Mouse (Mus musculus) mouse embryonic stem cell (cell line): ENCODE results near the gene Il10ra.

Experiments used
- in situ Hi-C, 2 experiments: fragments of 300-500 bp; cut with MboI; formaldehyde crosslinking; loops; 1 replicate in 1 of 2; 3 replicates in 1 of 2; pipeline ENCODE4 v1.14.3; 2019 to 2020; ENCODE audit warnings: low sequenced_read_pairs in 2 of 2, low pct_unique_long_range_greater_than_20kb in 1 of 2, mixed read lengths in 1 of 2; ENCODE audit not compliant: unreplicated experiment in 1 of 2

Il10ra gene

DNA sequence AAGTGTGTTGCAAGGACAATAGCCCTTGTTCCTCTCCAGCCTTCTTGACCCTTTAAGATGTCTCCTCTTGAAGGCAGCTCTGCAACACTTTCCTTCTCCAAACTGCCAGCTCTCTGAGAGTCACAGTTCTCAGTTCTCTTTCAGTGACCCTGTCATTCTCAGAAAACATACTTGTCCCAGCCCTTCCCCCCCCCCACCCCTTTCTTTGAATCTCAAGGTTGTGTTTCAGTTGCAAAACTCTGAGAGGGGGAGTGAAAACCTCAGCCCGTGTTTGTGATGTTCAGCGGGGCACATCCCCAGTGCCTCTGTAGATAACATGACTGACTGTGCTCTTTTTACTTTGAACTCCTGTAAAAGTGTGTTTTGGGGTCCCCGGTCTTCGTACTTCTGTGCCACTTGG lies 870 bp downstream of the Il10ra start:
- in situ Hi-C loops: no loop called here

DNA sequence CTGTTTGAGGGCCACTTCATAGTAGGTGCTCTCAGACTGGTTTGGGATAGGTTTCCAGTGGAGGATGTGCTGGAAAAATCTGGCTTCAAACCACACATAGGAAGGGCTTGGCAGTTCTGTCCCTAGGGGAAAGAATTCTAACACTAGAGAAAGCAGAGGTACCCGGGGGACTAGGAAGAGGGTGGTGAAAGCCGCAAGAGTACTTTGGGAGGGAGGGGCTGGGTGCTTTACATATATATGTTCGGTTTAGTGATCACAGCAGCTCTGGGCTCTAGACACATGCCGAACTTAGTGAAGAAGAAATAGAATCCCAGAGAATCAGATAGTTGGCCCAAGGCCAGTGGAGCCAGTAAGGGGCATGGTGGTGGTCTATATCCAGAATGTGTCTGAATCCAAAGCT lies 1.9 kb downstream of the Il10ra start:
- in situ Hi-C loops: no loop called here

DNA sequence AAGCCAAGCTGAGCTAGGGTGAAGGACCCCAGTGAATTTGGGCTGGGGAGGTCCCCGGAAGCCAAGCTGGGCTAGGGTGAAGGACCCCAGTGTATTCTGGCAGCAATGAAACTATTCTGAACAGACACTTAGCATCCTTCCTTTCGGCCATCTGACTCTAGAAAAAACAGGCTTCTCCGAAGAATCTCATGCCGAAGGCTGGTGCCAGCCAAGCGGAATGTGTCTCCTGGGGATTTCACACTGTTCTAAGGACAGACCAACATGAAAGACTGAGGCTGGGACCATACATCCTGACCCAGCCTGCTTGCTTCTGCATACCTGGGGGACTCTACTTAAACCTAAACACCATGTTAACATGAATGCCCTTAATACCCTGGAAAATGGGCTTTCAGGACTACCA lies 7.1 kb downstream of the Il10ra start:
- in situ Hi-C loops: no loop called here

DNA sequence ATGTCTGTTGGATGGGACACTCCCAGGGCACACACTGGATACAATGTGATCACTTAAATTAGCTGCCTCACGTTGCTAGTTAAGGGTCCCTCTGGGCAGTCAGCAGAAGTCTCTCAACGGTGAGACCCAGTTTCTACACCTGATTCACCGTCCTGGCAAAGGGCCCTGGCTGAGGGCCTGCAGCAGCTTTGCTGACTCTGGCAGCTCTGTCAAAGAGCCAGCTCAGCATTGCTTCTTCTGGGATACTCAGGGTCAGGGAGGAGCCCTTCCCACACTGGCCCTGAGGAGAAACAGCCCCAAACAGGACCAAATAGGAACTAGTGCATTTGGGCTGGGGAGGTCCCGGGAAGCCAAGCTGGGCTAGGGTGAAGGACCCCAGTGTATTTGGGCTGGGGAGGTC lies 7.5 kb downstream of the Il10ra start:
- in situ Hi-C loops: no loop called here

DNA sequence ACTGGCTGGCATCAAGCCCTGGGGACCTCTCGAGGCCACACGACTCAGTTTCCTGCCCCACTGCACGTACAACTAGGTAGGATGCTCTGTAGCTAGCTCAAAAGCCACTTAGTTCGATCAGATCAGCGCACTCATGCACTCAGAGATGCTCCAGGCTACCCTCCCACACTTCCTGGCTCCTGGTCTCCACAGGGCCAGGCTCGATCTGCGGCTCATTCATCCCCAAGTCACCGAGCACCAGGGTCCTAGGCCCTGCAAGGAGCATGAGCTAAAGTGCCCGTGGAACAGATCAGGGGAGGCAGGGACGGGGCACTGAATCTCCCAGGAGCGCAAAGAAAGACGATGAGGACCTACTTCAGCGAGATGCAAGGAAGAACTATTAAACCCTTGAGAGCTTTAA lies 9.9 kb downstream of the Il10ra start:
- in situ Hi-C loops: no loop called here

DNA sequence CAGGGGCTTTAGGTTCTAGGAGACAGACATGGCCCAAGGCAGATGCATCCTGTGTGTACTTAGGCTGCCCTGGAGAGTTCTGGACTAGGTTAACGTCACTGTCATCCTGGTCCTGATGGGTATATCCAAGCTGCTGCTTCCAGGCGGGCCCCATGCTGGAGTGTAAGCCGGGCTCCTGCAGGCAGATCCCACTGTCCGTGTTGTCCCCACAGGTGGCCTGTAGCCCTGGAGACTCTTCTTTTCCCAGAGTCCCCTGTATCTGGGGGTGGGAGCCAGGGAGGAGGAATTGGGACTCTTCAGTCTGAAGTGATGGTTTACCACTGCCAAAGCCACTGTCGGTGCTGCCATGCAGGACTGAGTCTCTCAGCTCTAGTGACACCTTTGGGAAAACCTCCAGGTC lies 13.0 kb downstream of the Il10ra start:
- in situ Hi-C loops: no loop called here

DNA sequence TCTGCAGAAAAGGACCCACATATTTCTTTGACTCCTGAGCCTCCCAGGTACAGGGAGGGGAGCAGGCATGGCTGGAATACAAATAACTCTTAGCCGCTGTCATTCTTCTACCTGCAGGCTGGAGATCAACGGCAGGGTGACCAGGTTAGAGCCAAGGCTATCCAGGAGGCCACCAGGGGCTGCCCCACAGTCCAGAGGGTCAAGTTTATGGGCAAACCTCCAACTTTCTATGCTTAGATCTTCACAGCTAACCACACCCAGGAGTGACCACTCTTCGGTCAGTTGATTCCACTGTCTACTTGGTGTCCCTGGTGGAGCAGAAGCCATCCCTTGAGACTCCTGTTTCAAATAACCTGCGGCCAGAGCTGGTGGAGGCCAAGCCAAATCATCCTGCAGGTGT lies 13.5 kb downstream of the Il10ra start:
- in situ Hi-C loops: no loop called here

DNA sequence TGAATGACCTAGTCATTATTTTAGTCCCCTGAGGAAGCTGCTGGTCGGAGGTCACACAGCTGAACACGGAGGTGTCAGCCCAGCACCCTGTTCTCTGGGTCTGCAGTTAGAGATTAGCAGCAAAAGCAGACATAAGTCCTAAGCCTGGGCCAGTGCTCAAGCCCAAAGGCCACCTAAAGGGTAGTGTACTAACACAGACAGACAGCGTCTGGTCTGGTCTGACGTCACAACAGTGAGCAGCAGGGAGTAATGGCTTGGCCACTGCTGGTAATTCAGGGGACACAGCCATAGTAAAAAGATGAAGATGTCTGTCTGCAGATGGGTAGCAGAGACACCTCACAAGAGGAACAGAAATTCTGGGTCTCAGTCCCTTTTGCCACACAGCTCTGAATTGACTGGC lies 14.3 kb downstream of the Il10ra start:
- in situ Hi-C loops: no loop called here

DNA sequence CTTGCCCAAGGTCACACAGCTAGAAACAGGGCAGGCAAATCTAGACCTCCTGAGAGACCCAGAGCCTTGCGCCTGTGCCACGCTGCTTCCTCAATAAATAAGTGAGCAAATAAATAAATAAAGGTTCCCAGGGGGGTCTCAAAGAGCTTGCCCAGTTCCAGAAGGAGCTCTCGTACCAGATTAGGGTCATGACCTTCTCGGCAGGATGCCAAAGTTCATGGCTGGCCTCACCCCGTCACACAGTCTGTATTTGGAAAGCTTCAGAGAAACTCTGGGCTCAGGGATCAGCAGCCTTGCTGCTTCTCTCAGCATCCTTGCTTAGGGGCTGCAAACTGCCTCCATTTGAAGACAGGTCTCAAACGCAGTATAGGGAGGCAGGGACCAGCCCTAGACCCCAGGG lies 14.9 kb downstream of the Il10ra start:
- in situ Hi-C loops: no loop called here

DNA sequence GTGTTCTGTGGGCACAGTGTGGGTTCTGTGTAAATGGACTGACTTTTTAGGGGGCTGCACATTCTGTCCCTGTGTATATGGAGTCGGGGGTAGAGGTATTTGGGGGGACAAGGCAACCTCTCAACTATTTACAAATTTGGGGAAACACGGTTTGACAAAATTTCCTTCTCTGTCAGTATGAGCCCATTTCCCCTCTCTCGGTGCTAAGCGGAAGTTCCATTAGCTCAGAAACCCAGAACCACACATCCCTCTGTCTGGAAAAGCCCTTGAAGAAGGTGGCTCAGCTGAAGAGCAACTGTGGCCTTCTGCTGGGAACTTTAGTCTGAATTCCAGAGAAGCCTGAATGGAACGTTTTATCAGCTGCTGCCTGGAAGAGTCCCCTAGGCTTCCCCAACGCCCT lies 16.6 kb downstream of the Il10ra start:
- in situ Hi-C loops: no loop called here

DNA sequence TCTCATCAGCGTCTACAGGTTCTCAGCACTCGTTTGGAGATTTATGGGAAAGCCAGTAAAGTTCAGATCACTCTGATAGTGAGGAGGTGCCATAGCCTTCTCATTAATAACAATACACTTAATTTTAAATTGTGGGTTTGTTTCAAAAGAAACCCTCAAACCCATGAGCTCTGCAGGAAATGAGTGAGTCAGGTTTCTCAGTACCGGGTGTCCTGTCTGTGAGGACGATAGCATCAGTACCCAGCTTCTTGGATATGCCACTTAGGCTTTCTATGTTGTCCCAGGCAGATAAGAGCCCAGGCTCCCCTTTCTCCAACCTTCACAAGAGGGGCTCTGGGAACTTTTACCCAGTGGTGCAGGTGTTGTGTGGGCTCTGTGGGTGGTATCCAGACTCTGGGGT lies 17.0 kb downstream of the Il10ra start:
- in situ Hi-C loops: no loop called here

DNA sequence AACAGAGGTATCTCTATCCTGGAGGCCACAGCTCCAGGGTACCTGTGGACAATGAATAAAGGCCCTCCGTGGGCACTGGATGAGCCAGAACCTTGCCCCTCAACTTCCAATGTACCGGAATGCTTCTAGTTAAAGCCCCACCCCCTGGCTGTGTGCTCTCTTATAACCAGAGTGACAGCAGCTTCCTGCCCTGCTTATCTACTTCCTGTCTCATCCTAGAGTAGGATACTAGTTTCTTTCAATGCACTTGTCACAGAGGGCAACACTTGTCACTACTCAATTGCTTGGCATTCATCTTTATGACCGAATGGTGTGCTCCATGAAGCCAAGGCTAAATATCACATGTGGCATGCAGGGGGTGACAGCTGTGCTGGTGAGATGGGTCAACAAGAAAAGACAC lies 17.7 kb downstream of the Il10ra start:
- in situ Hi-C loops: no loop called here

DNA sequence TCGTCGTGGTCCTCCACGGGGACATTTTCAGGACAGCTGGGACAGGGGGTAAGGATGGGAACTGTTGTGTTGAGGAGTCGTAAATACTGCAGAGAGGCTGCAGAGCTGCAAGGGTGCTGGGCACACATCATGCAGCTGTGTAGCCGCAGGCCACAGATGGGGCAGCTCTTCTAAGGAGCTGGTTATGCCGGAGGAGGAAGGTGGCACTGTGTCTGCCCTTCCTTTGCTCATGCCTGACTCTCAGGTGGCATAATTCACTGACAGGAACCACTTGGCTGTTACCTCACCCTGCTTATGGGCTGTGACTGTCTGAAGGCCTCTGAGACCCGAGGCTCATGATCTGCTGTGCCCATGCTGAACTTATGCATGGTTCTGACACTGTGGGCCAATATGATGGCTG lies 18.6 kb downstream of the Il10ra start:
- in situ Hi-C loops: no loop called here

DNA sequence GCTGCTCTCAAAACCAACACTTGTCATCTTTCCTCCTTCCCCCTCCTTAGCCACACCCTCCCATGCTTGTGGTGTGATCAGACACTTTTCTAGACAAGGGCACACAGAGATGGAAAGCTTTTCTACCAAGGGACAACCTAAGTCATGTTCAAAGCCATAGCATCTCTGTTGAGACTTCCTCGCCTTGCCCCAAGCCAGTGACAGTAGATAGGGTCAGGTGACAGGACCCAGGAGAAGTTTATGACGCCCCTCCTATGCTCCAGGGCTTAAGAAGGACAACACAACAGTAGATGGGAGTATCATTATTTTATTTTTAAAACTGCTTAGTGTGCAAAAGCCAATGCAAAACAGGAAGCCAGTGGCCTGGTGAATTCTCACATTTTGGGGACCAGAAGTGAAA lies 21.4 kb downstream of the Il10ra start:
- in situ Hi-C loops: no loop called here

DNA sequence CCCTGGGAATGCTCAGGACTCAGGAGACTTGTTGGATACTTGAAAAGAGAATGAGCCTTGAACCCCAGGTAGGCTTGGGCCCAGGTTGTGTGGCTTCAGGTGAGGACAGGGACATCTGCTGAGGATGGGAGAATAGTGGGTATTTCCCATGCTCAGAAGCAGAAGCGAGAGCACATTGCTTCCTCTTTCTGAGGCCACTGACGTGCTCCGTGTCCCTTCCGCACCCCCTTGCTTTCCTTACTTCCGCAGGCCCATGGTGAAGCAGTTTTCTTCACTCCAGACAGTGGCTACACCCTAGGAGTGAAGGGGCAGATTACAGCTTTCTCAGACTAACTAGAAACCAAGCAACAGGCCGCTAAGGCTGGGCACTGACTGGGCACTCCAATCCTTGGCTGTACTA lies 22.9 kb downstream of the Il10ra start:
- in situ Hi-C loops: no loop called here

DNA sequence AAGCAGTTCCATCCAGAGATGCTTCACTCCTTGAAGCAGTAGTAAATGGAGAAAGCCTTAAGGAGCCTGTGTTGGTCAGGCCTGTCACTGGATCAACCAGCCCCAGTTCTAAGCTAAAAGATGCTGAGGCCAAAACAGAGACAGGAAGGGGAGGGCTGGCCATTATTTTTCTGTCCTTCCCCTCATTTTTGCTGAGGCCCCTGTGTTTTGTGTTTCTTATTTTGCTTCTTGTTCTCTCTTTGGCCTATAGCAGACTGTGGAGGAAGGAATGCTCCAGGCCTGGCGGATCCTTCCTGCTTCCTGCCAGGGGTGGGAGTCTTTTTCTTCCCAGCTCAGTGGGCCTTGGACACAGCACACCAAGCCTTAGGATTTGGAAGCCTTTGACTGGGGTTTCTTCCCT lies 23.5 kb downstream of the Il10ra start:
- in situ Hi-C loops: no loop called here

DNA sequence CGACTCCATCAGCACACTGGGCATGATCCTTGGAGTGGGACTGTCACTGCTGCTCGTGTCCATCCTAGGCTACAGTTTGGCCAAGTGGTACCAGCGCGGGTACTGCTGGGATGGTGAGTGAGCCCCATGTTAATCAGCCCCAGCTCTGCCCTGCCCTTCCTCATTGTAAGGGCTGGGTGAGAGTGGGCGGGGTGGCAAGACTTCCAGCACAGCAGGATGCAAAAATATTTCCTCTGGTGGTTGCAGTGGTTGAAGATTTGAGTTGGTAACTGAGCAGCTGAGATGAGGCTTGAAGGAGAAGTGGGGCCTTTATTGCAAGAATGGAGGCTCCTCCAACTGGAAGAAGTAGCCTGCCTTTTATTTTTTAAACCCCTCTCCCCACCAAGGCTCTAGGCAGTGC lies 27.6 kb downstream of the Il10ra start:
- in situ Hi-C loops: no loop called here

DNA sequence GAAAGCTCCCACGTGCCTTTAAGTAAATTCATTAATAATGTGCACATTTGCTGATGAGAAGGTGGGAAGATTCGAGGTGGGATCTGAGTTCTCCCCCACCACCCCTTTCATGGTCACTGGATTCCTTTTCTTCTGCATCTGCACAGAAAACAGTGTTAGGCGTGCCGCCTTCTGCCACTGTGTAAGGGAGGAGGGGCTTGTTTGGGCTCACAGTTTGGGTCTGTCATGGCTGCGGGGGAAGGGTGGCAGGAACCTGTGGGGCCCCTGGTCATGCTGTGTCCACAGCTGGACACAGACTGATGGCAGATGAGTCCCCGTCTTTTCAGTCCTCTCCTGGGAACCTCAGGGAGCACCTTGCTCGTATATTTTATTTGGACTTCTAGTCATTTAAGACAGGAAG lies 32.2 kb downstream of the Il10ra start:
- in situ Hi-C loops: no loop called here

DNA sequence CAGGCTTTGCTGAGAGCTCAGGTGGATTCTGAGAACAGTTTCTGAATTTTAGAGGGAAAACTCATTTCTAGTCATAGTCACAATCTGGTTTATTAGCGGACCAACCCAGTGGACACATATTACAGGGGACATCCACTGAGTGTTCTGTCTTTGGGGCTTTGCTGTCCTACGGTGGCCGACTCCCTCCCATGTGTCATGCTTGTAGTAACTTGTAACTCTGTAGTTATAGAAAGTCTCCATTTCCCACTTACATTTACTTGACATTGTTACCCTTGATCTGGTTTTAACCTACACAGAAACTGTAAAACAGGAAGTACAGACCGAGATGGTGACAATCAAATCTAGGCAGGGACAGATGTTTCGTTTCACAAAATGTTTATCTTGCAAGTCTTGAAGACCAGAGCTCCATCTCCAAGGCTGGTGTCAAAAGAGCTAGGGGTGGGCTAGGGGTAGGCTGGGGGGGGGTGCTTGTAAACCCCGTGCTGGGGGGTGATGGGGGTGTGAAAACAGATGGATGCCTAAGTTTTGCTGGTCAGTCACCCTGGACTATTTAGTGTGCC lies 33.2 kb downstream of the Il10ra start:
- in situ Hi-C loops: no loop called here

DNA sequence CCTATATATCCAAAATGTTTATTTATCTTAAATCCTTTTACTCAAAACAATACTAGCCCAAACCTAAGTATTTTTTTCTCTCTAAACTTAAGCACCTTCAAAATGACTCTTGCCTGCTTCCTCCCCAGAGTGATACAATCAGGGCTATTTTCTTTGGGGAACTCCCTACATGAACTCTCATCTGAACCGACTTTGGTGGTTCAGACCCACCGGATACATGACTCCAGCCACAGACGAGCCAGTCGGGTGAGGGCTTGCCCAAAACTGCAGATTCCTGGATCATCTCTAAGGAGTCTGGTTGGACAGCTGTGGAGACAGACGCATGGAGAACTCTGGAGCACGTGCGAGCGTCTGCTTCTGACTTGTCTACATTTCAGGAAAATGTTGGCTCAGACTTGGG lies 39.6 kb downstream of the Il10ra start:
- in situ Hi-C loops: no loop called here

DNA sequence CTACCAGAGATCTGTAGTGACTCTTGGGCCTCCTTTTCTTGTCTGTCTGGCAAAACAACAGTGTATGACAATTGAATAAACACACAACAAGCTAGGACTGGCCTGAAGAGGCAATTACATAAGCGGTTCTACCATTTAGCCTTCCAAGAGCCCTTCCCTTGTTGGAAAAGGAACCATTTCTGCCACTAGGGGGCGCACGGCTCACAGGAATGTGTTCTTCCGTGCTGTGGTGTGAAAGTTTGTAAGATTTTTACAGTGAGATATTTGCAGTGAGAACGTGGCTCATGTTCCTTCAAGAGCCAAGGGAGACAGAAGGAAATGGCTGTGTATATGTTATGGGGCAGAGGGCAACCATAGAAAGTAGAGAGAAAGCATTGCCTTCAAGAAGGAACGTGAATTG lies 47.4 kb downstream of the Il10ra start:
- in situ Hi-C loops: loop anchor here in 1 of 2 experiments (5.0 kb wide), 1 partner anchor 196 kb away; no protein-coding TSS in a partner anchor
